Mouse (Mus musculus) kidney, postnatal 0 days (tissue): ENCODE results near the gene Ppp4c. TPM values are rescaled to one million over a fixed set of nuclear protein-coding genes. Genes with fewer than 3 reads are reported as not detected.

ENCODE experiments used
- ATAC-seq: fragments of 200-750 bp; cut with Nextera tagmentation; replicated peaks from 2 replicates; pipeline ENCODE4 v1.8.0; 2017; ENCODE audit warnings: low read depth, moderate number of reproducible peaks, moderate TSS enrichment, moderate library complexity; ENCODE audit not compliant: low FRiP score
- DNase-seq: peaks from one replicate; pipeline ENCODE4 v3.0.0-alpha.2; 2016; ENCODE audit warnings: low spot score
- H3K27ac ChIP-seq: fragments of 300-500 bp; sonication (generic); 2 replicates; pipeline ENCODE4 v1.5.1; 2014; ENCODE audit warnings: mild to moderate bottlenecking
- H3K27me3 ChIP-seq: fragments of 300-500 bp; sonication (generic); 2 replicates; pipeline ENCODE4 v1.6.1; 2014; ENCODE audit warnings: low read length, mixed read lengths; ENCODE audit not compliant: insufficient read depth
- H3K36me3 ChIP-seq: fragments of 300-500 bp; sonication (generic); 2 replicates; pipeline ENCODE4 v1.6.1; 2014; ENCODE audit warnings: low read length, mixed read lengths; ENCODE audit not compliant: insufficient read depth
- H3K4me1 ChIP-seq: fragments of 300-500 bp; sonication (generic); replicated peaks from 2 replicates; pipeline ENCODE4 v1.6.1; 2014; ENCODE audit warnings: antibody characterized with exemption, low read length, mixed read lengths; ENCODE audit not compliant: insufficient read depth
- H3K4me2 ChIP-seq: fragments of 300-500 bp; sonication (generic); 2 replicates; pipeline ENCODE4 v1.6.1; 2014; ENCODE audit warnings: mild to moderate bottlenecking, low read length, moderate library complexity, mixed read lengths
- H3K4me3 ChIP-seq: fragments of 300-500 bp; sonication (generic); replicated peaks from 2 replicates; pipeline ENCODE4 v1.5.1; 2014; ENCODE audit warnings: low read depth, low read length
- H3K9ac ChIP-seq: fragments of 300-500 bp; sonication (generic); 2 replicates; pipeline ENCODE4 v1.6.1; 2014; ENCODE audit warnings: low read depth, low read length
- H3K9me3 ChIP-seq: fragments of 300-500 bp; sonication (generic); replicated peaks from 2 replicates; pipeline ENCODE4 v1.6.1; 2016; ENCODE audit warnings: low read length, inconsistent platforms, mixed read lengths
- CTCF ChIP-seq: IDR thresholded peaks from 2 replicates; pipeline ENCODE4 v1.5.1; 2016; ENCODE audit warnings: antibody characterized with exemption, low read depth, mild to moderate bottlenecking, moderate library complexity
- WGBS: fragments of 180-500 bp; shearing (Covaris S2); extraction: QIAGEN DNeasy Blood & Tissue Kit; methylation state at CpG from one replicate; pipeline ENCODE4 v1.1.7; 2014; 5-methylcytosine and 5-hydroxymethylcytosine counted together
- polyA plus RNA-seq: library from polyadenylated mRNA; unstranded; fragments of >200 nt; fragmentation: Nextera tagmentation; extraction: Ambion mirVana; gene quantifications from 2 replicates; pipeline ENCODE4 v1.2.1, GENCODE M21; 2015

The Ppp4c gene
- polyA plus RNA-seq, 1 experiment from 2014 or later = 192 TPM

- TF ChIP-seq CTCF = no peak
- no peak for ATAC-seq
- H3K27me3 ChIP-seq = no peaks in the 10 kb centered on the region
- no peaks in the 10 kb centered on the region for H3K9me3 ChIP-seq
- H3K4me1 ChIP-seq = peaks cover 4% of the 10 kb centered on the region; the same call in 1 of the 2 replicates
- WGBS = 14% methylated on average over 10 of the region's 10 CpGs
- H3K27ac ChIP-seq = no peak overlapping the region
- no peaks in the 10 kb centered on the region for H3K36me3 ChIP-seq
- H3K4me3 ChIP-seq = no peak overlapping the region
- no peak for DNase-seq
- no peak overlapping the region for H3K9ac ChIP-seq
- H3K4me2 ChIP-seq = no peak overlapping the region
These were observed 31.6 kb upstream of the Ppp4c start for GRCm38 (mm10) chr7:126823940-126824339.

- Histone ChIP-seq H3K4me1 (peaks cover 4% of the 10 kb centered on the region; the same call in 1 of the 2 replicates), H3K27me3 (no peaks in the 10 kb centered on the region), H3K9ac (no peak overlapping the region), H3K27ac (no peak overlapping the region), H3K9me3 (no peaks in the 10 kb centered on the region), H3K4me2 (peak overlapping the region; percentile 51), H3K36me3 (no peaks in the 10 kb centered on the region), H3K4me3 (no peak overlapping the region)
- DNase-seq (no peak), ATAC-seq (0 out of 2 replicates have a peak, but pooled peaks have one; percentile 9)
- TF ChIP-seq CTCF = no peak
- 1% methylated on average over 12 of the region's 19 CpGs for WGBS
These were observed 31.0 kb upstream of the Ppp4c start for GRCm38 (mm10) chr7:126823202-126823711.

GRCm38 (mm10) chr7:126822741-126823140 lies 30.4 kb upstream of the Ppp4c start:
- H3K4me3 ChIP-seq = no peak overlapping the region

GRCm38 (mm10) chr7:126821835-126822511 lies 29.7 kb upstream of the Ppp4c start:
- ATAC-seq (no peak), DNase-seq (peak; percentile 86)
- Histone ChIP-seq H3K4me1 (peaks cover 4% of the 10 kb centered on the region; the same call in 1 of the 2 replicates), H3K4me3 (no peak overlapping the region), H3K9ac (no peak overlapping the region), H3K9me3 (no peaks in the 10 kb centered on the region), H3K27ac (no peak overlapping the region), H3K4me2 (no peak overlapping the region), H3K36me3 (no peaks in the 10 kb centered on the region), H3K27me3 (no peaks in the 10 kb centered on the region)
- TF ChIP-seq CTCF = peak; percentile 98
- WGBS = 29% methylated on average over 7 of the region's 7 CpGs

More at GRCm38 (mm10) chr7:126822741-126823140, 30.4 kb upstream of the Ppp4c start:
- Histone ChIP-seq H3K4me2 (peak overlapping the region; percentile 51), H3K27ac (no peak overlapping the region), H3K36me3 (no peaks in the 10 kb centered on the region), H3K4me1 (peaks cover 4% of the 10 kb centered on the region; the same call in 1 of the 2 replicates), H3K9me3 (no peaks in the 10 kb centered on the region), H3K27me3 (no peaks in the 10 kb centered on the region), H3K9ac (no peak overlapping the region)
- 20% methylated on average over 9 of the region's 9 CpGs for WGBS
- TF ChIP-seq CTCF = no peak
- ATAC-seq (no peak), DNase-seq (no peak)

GRCm38 (mm10) chr7:126818818-126819217 lies 26.5 kb upstream of the Ppp4c start:
- ATAC-seq = no peak
- Histone ChIP-seq H3K4me3 (no peak overlapping the region), H3K9ac (no peak overlapping the region), H3K27me3 (no peaks in the 10 kb centered on the region), H3K9me3 (no peaks in the 10 kb centered on the region), H3K27ac (no peak overlapping the region), H3K36me3 (no peaks in the 10 kb centered on the region), H3K4me1 (peaks cover 4% of the 10 kb centered on the region; the same call in 1 of the 2 replicates), H3K4me2 (no peak overlapping the region)
- WGBS = 25% methylated on average over 1 of the region's 1 CpGs
- DNase-seq = no peak
- peak; percentile 22; the same call in 1 of the 2 replicates for TF ChIP-seq CTCF

- Histone ChIP-seq H3K9ac (no peak overlapping the region), H3K27ac (no peak overlapping the region), H3K9me3 (no peaks in the 10 kb centered on the region), H3K27me3 (no peaks in the 10 kb centered on the region), H3K36me3 (no peaks in the 10 kb centered on the region), H3K4me1 (no peaks in the 10 kb centered on the region), H3K4me2 (no peak overlapping the region), H3K4me3 (no peak overlapping the region)
- TF ChIP-seq CTCF = no peak
- 81% methylated on average over 7 of the region's 7 CpGs for WGBS
- no peak for ATAC-seq
- no peak for DNase-seq
These were observed 25.3 kb upstream of the Ppp4c start for GRCm38 (mm10) chr7:126817595-126817994.
